Mouse (Mus musculus): Measurements from ENCODE around the gene Dnajc8. TPM values are rescaled to one million over a fixed set of nuclear protein-coding genes. Genes with fewer than 3 reads are reported as not detected.
A peak's percentile ranks its signal among the peaks of the same experiment; 100 is the strongest.

Dnajc8 gene
- polyA plus RNA-seq, 1 experiment: 198 TPM

DNA sequence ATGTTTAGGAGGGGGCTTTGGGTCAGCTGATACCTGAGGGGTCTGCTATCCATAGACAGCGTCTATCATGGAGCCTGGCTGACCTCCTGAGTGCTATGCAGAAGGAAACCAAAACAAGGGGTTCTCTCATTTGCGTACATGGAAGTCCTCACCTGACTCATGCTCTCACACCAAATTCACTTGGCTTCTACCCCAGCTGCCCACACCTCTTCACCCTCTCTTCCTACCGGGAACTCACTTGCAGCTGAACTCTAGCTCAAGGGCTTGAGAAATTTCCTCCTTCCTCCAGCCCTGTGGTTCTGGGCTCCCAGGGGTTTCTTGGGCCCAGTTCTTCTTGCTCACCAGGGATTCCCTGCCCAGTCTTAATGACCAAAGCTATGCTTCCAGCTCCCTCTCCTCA lies 27.9 kb downstream of the Dnajc8 start:
- no peak for TF ChIP-seq FLI1 (IDR thresholded peaks at IDR 0.05; ENCODE audit: low read length)
- no peak for TF ChIP-seq GATA1 (IDR thresholded peaks at IDR 0.05; ENCODE audit: borderline replicate concordance, low read length)
- Histone ChIP-seq H3K4me3 (replicated peaks) (peak overlapping the region; percentile 87), H3K36me3 (replicated peaks; ENCODE audit: low read length) (no peaks in the 10 kb centered on the region)

DNA sequence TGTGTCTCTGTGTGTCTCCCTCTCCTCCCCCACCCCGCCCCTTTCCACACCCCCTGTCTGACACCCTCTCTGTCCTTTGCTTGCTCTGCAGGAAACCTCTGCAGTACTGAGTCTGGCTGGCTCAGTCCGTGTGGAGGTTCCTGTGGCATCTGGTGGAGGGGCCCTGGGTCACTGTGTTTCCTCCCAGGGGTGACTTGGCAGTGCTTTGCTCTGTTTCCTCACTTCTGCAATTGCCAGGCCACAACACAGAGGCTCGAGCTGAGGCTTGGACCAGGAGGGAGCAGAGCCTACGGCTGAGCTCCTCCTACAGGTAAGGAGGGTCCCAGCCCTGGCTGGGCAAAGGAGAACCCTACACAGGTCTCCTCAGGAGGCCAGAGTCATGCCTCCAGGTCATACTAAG lies 28.6 kb downstream of the Dnajc8 start, which contains the start of gene Ptafr:
Gene Ptafr (plus strand): TSS at position 103 of the 400 bp plus-strand sequence.
- H3K9me3 ChIP-seq: no peaks in the 10 kb centered on the region
- peak within 1 kb of the TSS; percentile 87 for H3K4me3 ChIP-seq (replicated peaks)
- TF ChIP-seq FLI1 (IDR thresholded peaks at IDR 0.05; ENCODE audit: low read length) (no peak), GATA1 (IDR thresholded peaks at IDR 0.05; ENCODE audit: borderline replicate concordance, low read length) (no peak)
- H3K36me3 ChIP-seq (replicated peaks; ENCODE audit: low read length): no peaks in the 10 kb centered on the region
- H3K4me1 ChIP-seq: peaks cover 45% of the 10 kb centered on the region
- H3K27me3 ChIP-seq (replicated peaks): peaks cover 48% of the 10 kb centered on the region

More for the DNA sequence above, 27.9 kb downstream of the Dnajc8 start:
- Histone ChIP-seq H3K4me1 (peaks cover 45% of the 10 kb centered on the region), H3K27me3 (replicated peaks) (peaks cover 48% of the 10 kb centered on the region), H3K9me3 (no peaks in the 10 kb centered on the region)

DNA sequence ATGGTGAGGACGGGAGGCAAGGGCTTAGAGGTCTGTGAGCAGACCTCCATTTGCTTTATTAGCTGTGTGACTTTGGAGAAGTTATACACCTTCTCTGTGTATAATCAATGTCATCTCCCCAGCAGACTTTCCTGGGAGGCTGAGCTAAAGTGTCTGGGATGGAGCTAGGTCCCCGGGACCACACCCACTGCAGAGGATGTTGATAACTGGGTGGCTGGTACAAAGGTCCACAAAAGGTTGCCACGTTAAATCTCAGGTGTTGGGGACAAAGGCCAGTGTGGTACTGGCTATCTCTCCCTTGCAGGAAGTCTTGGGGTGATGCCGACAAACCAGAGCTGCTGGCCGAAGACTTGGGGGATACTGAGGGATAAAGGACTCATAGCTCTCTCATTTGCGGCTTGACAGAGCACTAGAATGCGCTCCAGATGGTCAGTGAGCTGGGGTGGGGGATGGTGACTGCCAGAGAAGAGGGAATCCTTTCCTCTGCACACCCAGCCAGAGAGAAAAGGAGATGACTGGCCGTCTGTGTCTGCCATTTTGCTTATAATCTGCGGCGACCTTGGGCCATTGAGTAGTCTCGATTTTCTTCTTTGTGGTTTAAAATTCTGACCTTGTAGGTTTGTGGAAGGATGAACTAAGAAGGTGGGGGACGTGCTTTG lies 29.9 kb downstream of the Dnajc8 start:
- no peak for TF ChIP-seq FLI1 (IDR thresholded peaks at IDR 0.05; ENCODE audit: low read length)
- TF ChIP-seq GATA1 (IDR thresholded peaks at IDR 0.05; ENCODE audit: borderline replicate concordance, low read length): no peak
- H3K9me3 ChIP-seq: peaks cover 8% of the 10 kb centered on the region; the same call in 1 of the 2 replicates
- H3K36me3 ChIP-seq (replicated peaks; ENCODE audit: low read length): peaks cover 6% of the 10 kb centered on the region
- peaks cover 46% of the 10 kb centered on the region for H3K27me3 ChIP-seq (replicated peaks)
- peak overlapping the region; percentile 87 for H3K4me3 ChIP-seq (replicated peaks)
- peaks cover 45% of the 10 kb centered on the region for H3K4me1 ChIP-seq

DNA sequence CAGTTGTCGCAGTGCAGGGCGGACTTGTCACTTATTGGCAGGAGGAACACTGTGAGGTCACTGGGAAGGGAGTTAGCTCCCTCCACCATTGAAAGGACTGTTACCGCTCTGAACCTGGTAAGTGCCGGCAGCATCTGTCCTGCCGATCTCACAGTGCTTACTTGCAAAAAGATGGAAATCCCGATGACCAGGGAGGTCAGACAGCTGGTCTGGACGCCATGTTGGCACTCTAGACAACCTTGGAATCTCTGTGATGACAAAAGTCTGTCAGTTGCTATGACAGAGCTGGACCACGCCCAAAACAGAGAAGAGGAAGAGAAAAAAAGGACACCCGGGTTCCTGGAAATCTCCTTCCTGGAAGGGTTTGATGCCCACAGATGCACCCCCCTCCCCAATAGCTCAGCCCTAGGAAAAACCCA lies 32.0 kb downstream of the Dnajc8 start:
- Histone ChIP-seq H3K27me3 (replicated peaks) (peaks cover 41% of the 10 kb centered on the region), H3K9me3 (peaks cover 8% of the 10 kb centered on the region; the same call in 1 of the 2 replicates), H3K36me3 (replicated peaks; ENCODE audit: low read length) (peaks cover 6% of the 10 kb centered on the region), H3K4me1 (peaks cover 43% of the 10 kb centered on the region), H3K4me3 (replicated peaks) (peak overlapping the region; percentile 47)
- TF ChIP-seq GATA1 (IDR thresholded peaks at IDR 0.05; ENCODE audit: borderline replicate concordance, low read length) (no peak), FLI1 (IDR thresholded peaks at IDR 0.05; ENCODE audit: low read length) (no peak)

DNA sequence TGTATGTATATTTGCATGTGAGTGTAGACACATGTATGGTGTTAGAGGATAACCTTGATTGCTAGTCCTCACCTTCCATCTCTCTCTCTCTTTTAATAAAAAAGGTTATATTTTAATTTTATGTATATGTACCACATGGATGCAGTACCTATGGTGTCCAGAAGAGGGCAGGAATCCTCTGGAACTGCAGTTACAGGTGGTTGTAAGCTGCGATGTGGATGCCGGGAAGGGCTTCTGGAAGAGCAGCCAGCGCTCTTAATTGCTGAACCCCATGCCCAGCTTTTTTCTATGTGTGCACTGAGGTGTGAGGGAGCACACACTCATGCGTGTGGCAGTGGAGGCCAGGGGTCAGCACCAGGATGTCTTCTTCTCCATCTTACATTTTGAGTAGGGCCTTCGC lies 33.8 kb downstream of the Dnajc8 start:
- peaks cover 39% of the 10 kb centered on the region for H3K4me1 ChIP-seq
- peaks cover 8% of the 10 kb centered on the region; the same call in 1 of the 2 replicates for H3K9me3 ChIP-seq
- no peak overlapping the region for H3K4me3 ChIP-seq (replicated peaks)
- H3K27me3 ChIP-seq (replicated peaks): peaks cover 29% of the 10 kb centered on the region
- TF ChIP-seq GATA1 (IDR thresholded peaks at IDR 0.05; ENCODE audit: borderline replicate concordance, low read length): no peak
- TF ChIP-seq FLI1 (IDR thresholded peaks at IDR 0.05; ENCODE audit: low read length): no peak
- H3K36me3 ChIP-seq (replicated peaks; ENCODE audit: low read length): peaks cover 6% of the 10 kb centered on the region

DNA sequence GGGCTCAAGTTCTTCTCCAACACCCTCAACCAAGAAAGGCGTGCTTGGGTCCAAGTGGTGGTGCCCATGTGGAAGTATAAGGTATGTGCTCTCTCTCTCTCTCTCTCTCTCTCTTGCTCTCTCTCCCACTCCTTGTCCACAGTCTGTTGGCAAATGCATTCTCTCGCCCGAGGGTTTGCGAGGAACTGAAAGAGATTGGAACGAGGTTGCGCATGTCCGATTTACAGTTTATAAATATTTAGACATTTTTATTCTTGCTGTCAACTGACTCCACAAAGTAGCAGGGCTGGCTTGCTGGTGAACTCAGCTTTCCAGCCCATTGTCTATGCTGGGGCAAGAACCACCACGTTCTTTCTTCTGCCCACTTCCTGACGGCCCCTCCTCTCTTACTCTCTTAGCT lies 35.8 kb downstream of the Dnajc8 start:
- Histone ChIP-seq H3K4me1 (peaks cover 20% of the 10 kb centered on the region), H3K27me3 (replicated peaks) (peaks cover 12% of the 10 kb centered on the region), H3K4me3 (replicated peaks) (no peak overlapping the region), H3K36me3 (replicated peaks; ENCODE audit: low read length) (peaks cover 6% of the 10 kb centered on the region), H3K9me3 (peaks cover 8% of the 10 kb centered on the region; the same call in 1 of the 2 replicates)
- TF ChIP-seq GATA1 (IDR thresholded peaks at IDR 0.05; ENCODE audit: borderline replicate concordance, low read length): no peak

DNA sequence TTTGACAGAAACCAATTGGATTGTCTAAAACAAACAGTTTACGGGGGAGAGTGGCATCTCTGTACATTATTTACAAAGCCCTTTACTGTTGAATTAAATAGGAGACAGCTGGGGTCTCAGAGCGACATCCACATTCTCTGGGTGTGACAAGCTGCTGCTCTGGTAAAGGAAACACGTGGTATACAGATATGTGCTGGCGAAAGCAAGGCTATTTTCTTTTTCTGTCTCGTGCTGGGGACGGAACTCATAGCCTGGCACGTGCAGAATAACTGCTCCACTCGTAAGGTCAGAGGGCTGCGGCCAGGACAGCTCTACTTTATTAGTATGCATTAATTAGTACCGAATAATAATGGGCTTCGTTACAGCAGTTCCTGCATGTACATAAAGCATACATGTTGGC lies 38.0 kb downstream of the Dnajc8 start:
- TF ChIP-seq FLI1 (IDR thresholded peaks at IDR 0.05; ENCODE audit: low read length) (no peak), GATA1 (IDR thresholded peaks at IDR 0.05; ENCODE audit: borderline replicate concordance, low read length) (no peak)
- H3K36me3 ChIP-seq (replicated peaks; ENCODE audit: low read length): peaks cover 6% of the 10 kb centered on the region
- H3K9me3 ChIP-seq: peaks cover 11% of the 10 kb centered on the region
- H3K4me1 ChIP-seq: peaks cover 14% of the 10 kb centered on the region
- H3K4me3 ChIP-seq (replicated peaks): peak overlapping the region; percentile 78
- H3K27me3 ChIP-seq (replicated peaks): peaks cover 3% of the 10 kb centered on the region

DNA sequence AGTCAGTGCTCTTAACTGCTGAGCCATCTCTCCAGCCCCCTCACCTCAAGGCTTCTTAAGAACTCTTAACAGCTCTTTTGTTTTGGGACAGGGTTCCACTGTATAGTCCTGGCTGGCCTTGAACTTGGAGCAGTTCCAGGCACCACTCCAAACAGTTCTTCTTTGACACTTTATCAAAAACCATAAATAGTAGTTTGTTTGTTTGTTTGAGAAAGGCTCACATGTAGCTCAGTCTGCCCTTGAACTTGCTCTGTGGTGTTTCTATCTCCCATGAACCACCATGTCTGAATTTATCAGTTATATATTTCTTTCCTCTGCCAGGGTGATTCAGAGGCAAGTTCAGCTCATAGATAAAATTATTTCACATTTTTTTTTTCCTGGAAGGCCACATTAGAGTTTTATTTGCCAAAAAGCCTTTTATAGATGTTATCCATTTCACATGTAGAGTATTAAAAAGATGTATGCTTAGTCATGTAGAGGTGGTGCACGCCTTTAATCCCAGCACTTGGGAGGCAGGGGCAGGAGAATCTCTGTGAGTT lies 39.5 kb downstream of the Dnajc8 start:
- H3K9me3 ChIP-seq: peaks cover 9% of the 10 kb centered on the region
- TF ChIP-seq FLI1 (IDR thresholded peaks at IDR 0.05; ENCODE audit: low read length) (no peak), GATA1 (IDR thresholded peaks at IDR 0.05; ENCODE audit: borderline replicate concordance, low read length) (no peak)
- peaks cover 8% of the 10 kb centered on the region for H3K36me3 ChIP-seq (replicated peaks; ENCODE audit: low read length)
- peaks cover 17% of the 10 kb centered on the region for H3K4me1 ChIP-seq
- H3K4me3 ChIP-seq (replicated peaks): no peak overlapping the region
- H3K27me3 ChIP-seq (replicated peaks): peaks cover 9% of the 10 kb centered on the region

DNA sequence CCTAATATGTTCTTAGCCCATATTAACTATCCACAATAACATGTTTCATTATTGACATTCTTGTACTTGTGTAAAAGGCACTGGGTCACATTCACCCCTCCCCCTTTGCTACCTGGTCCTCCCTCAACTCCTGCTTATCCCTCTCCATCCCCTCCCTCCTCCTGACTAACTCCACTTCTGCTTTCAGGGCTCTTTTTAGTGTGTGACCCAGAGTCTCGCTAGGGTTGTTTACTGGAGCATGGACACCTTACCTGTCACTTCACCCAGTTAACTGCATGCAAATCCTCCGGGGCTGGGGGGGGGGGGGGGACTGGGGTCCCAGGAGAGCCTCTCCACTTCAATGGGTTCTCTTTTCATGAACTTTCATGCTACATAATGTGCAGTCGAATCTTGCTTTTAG lies 48.4 kb downstream of the Dnajc8 start:
- Histone ChIP-seq H3K27me3 (replicated peaks) (peaks cover 33% of the 10 kb centered on the region), H3K36me3 (replicated peaks; ENCODE audit: low read length) (peaks cover 20% of the 10 kb centered on the region), H3K9me3 (peaks cover 28% of the 10 kb centered on the region), H3K4me3 (replicated peaks) (no peak overlapping the region), H3K4me1 (peaks cover 9% of the 10 kb centered on the region)
- TF ChIP-seq FLI1 (IDR thresholded peaks at IDR 0.05; ENCODE audit: low read length) (no peak), GATA1 (IDR thresholded peaks at IDR 0.05; ENCODE audit: borderline replicate concordance, low read length) (no peak)

DNA sequence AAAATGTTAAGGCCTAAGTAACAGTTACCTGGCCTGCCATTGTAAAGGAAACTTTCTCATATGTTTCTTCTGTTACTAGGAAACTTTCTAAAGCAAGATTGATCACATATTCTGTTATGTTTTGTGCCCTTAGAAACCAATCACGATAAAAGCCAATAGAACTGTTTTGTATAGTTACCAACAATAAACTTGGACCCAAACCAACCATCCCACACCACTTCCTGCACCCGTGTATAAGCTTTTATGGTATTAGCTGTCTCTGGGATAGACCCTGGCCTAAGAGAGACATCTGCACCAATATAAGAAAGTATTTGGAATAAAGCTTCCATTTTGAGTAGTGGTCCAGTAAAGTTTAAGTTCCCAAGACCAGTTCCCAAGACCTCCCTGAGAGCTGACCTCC lies 49.6 kb downstream of the Dnajc8 start:
- Histone ChIP-seq H3K9me3 (peaks cover 22% of the 10 kb centered on the region), H3K4me1 (peaks cover 16% of the 10 kb centered on the region), H3K4me3 (replicated peaks) (no peak overlapping the region), H3K27me3 (replicated peaks) (peaks cover 26% of the 10 kb centered on the region), H3K36me3 (replicated peaks; ENCODE audit: low read length) (peaks cover 12% of the 10 kb centered on the region)
- TF ChIP-seq GATA1 (IDR thresholded peaks at IDR 0.05; ENCODE audit: borderline replicate concordance, low read length): no peak
- no peak for TF ChIP-seq FLI1 (IDR thresholded peaks at IDR 0.05; ENCODE audit: low read length)

Measured in megakaryocyte, embryonic 14.5 days (primary cell).